Mouse (Mus musculus) G1E (cell line): ENCODE measurements at regions not wholly inside any gene's neighbourhood (a gene's known extent, or its start where the extent isn't known, plus 50 kb on each side); places are given as distances from the start of the nearest gene placed in this dataset.

Source experiments
- ATAC-seq: 2 replicates; pipeline ENCODE4 v1.8.0; 2016; ENCODE audit warnings: mild to moderate bottlenecking; ENCODE audit not compliant: insufficient number of reproducible peaks, poor library complexity, low FRiP score, severe bottlenecking; ENCODE audit errors: extremely low read depth
- DNase-seq: peaks from one replicate; pipeline ENCODE4 v3.0.0; 2012; ENCODE audit warnings: low spot score
- H3K27me3 ChIP-seq: 2 replicates; pipeline ENCODE4 v1.6.1; 2012; ENCODE audit warnings: mild to moderate bottlenecking, low read length, inconsistent platforms; ENCODE audit not compliant: insufficient read depth
- H3K36me3 ChIP-seq: replicated peaks from 2 replicates; pipeline ENCODE3; 2012; ENCODE audit warnings: mild to moderate bottlenecking, inconsistent platforms
- H3K4me1 ChIP-seq: 2 replicates; pipeline ENCODE4 v1.6.1; 2012; ENCODE audit warnings: low read depth, low read length, inconsistent platforms, mixed read lengths; ENCODE audit not compliant: insufficient read depth
- H3K4me3 ChIP-seq: 2 replicates; pipeline ENCODE4 v1.5.1; 2012; ENCODE audit warnings: low read depth, mild to moderate bottlenecking, inconsistent platforms, low read length, moderate library complexity, mixed read lengths
- H3K9me3 ChIP-seq: replicated peaks from 2 replicates; pipeline ENCODE4 v1.6.1; 2012; ENCODE audit warnings: inconsistent platforms
- CTCF ChIP-seq: IDR thresholded peaks from 2 replicates; pipeline ENCODE4 v1.5.1; 2012; ENCODE audit warnings: low read depth, low read length, inconsistent platforms, mixed read lengths
- GATA1 ChIP-seq: IDR thresholded peaks from 2 replicates; pipeline ENCODE4 v1.6.1; 2012; ENCODE audit warnings: borderline replicate concordance, low read length, inconsistent platforms, mixed read lengths
- GATA2 ChIP-seq: IDR thresholded peaks from 2 replicates; pipeline ENCODE4 v1.6.1; 2012; ENCODE audit warnings: low read depth, low read length, inconsistent platforms, borderline replicate concordance
- POLR2AphosphoS5 ChIP-seq: IDR thresholded peaks from 2 replicates; pipeline ENCODE4 v1.6.1; 2012; ENCODE audit warnings: low read depth, low read length, inconsistent platforms; ENCODE audit not compliant: insufficient replicate concordance
- TAL1 ChIP-seq: conservative IDR thresholded peaks from 2 replicates; pipeline ENCODE4 v1.6.1; 2012; ENCODE audit warnings: low read depth, low read length, inconsistent platforms, mixed read lengths

DNA sequence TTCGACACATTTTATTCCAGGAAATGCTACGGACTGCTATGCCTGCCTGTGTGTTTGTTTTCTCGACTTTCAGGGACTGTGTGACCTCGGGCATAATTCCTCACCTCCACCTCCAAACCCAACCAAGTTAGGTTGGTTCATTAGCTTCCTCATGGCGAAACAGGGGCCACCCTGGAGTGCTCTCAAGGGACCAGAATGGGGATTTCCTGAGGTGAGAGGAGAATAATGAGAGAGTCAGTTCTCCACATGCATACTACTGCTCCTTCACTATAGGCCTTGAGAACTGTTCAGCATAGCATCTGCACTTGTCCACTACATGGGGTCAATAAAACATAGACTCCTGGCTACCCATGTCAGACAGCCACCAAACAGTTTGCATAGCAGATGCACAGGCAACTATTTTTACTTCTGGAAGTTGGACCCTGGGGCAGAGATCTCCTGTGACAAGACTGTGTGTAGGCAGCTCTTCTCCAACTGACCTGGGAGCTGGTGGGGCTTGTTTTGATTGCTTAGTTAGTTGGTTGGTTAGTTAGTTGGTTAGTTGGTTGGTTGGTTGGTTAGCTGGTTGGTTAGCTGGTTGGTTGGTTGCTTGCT, 146.6 kb downstream of the Bcat1 start:
- no peak for DNase-seq
- ATAC-seq, result no peak
- H3K4me3 ChIP-seq, result no peak overlapping the region

GRCm38 (mm10) chr6:144927599-144927998, 145.8 kb upstream of the Sox5 start:
- H3K36me3 ChIP-seq, result no peaks in the 10 kb centered on the region
- no peak overlapping the region for H3K4me3 ChIP-seq
- no peak for ATAC-seq
- TF ChIP-seq GATA1 (no peak), GATA2 (no peak), TAL1 (no peak), CTCF (no peak), POLR2AphosphoS5 (no peak)
- H3K9me3 ChIP-seq, result peaks cover 65% of the 10 kb centered on the region
- DNase-seq, result no peak
- no peaks in the 10 kb centered on the region for H3K4me1 ChIP-seq
- H3K27me3 ChIP-seq, result no peaks in the 10 kb centered on the region

More for the DNA sequence above, 146.6 kb downstream of the Bcat1 start:
- no peaks in the 10 kb centered on the region for H3K36me3 ChIP-seq
- H3K9me3 ChIP-seq, result peaks cover 63% of the 10 kb centered on the region
- no peaks in the 10 kb centered on the region for H3K4me1 ChIP-seq
- TF ChIP-seq POLR2AphosphoS5, result no peak
- no peak for TF ChIP-seq GATA1
- TF ChIP-seq CTCF, result no peak
- no peaks in the 10 kb centered on the region for H3K27me3 ChIP-seq

DNA sequence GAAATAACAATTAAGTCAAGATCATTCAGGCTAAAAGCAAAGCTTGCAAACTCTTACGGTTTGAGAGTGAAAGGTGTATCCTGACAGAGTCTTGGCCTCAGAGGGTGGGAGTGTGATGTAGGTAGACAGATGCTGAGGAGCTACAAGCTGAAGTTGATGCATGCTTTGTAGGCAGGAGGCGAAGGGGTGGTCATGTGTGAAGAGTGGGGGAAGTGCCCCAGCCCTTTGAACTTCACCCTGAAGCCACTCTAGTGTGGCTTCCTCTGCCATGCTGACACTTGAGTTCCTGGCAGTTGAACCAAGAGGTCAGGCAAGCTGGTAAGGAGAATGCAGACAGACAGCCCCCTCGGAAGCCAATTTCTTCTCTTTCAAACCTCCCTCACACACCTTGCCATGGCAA, 141.0 kb upstream of the Sox5 start:
- ATAC-seq (no peak), DNase-seq (no peak)
- Histone ChIP-seq H3K36me3 (no peaks in the 10 kb centered on the region), H3K27me3 (no peaks in the 10 kb centered on the region), H3K4me1 (no peaks in the 10 kb centered on the region), H3K4me3 (no peak overlapping the region), H3K9me3 (peaks cover 72% of the 10 kb centered on the region)
- TF ChIP-seq TAL1 (no peak), GATA1 (no peak)

DNA sequence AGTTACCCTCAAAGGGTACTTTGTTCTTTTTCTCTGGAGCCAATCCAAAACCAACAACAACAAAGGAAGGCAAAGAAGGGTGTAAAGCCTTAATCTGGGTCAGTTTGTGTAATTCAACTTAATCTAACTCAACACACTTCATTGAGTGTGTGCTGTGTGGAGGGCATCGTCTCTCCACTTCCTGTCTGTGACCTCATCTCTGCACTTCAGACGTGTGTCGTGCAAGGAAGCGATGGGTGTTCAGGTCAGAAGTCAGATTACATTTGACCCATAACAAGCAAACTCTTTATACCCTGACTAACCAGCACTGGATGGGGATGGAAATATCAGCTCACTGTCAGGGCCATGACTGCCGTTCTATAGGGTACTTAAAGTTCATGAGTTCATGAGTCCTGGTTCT, 138.0 kb upstream of the Sox5 start:
- no peaks in the 10 kb centered on the region for H3K36me3 ChIP-seq
- H3K4me1 ChIP-seq, result no peaks in the 10 kb centered on the region
- no peak overlapping the region for H3K4me3 ChIP-seq
- DNase-seq (no peak), ATAC-seq (no peak)
- TF ChIP-seq POLR2AphosphoS5 (no peak), GATA1 (no peak), TAL1 (no peak), GATA2 (no peak)
- H3K9me3 ChIP-seq, result peaks cover 76% of the 10 kb centered on the region
- H3K27me3 ChIP-seq, result no peaks in the 10 kb centered on the region

DNA sequence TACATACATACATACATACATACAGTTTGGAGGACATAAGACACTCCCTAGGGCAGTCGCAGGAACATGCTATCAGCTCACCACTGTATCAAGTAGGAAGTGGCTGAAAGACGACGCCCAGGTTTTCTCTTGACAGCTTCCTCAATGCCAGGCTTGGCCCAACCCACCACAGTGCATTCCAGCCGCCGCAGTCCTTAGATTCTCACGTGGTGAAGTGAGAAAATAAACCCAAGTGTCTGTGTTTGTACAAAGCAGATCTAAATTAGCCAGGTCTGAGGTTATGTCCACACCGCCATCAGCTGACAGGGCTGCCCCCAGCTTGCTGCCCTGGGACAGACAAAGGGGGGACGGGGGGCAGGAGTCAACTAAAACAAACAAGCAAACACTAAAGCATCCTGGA, 135.4 kb upstream of the Sox5 start:
- H3K4me3 ChIP-seq, result no peak overlapping the region
- no peaks in the 10 kb centered on the region for H3K27me3 ChIP-seq
- H3K9me3 ChIP-seq, result peaks cover 69% of the 10 kb centered on the region
- no peaks in the 10 kb centered on the region for H3K36me3 ChIP-seq
- H3K4me1 ChIP-seq, result no peaks in the 10 kb centered on the region
- TF ChIP-seq GATA1 (no peak), TAL1 (no peak), GATA2 (no peak), POLR2AphosphoS5 (no peak), CTCF (no peak)
- no peak for DNase-seq
- no peak for ATAC-seq

DNA sequence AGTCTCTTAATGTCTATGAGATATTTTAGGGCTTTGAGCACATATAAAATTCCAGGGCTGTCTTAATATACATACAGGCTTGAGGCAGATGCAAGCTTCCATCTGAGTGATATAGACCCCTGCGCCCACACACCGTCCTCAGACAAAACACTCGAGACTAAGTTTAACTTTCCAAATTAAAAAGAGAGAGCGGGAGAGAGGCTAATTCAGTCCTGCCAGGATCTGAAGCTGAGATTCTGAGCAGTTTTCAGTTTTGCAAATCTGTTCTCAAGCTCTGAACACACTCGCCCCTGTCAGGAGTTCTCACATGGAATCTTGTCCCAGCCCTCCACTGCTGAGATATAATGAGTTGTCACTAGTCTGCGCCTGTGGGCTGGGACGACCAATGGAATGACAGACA, 130.0 kb upstream of the Sox5 start:
- Histone ChIP-seq H3K36me3 (no peaks in the 10 kb centered on the region), H3K9me3 (peaks cover 48% of the 10 kb centered on the region), H3K4me3 (no peak overlapping the region), H3K27me3 (no peaks in the 10 kb centered on the region), H3K4me1 (no peaks in the 10 kb centered on the region)
- ATAC-seq (no peak), DNase-seq (no peak)
- no peak for TF ChIP-seq TAL1
- TF ChIP-seq GATA1, result no peak
- no peak for TF ChIP-seq CTCF
- TF ChIP-seq POLR2AphosphoS5, result no peak

DNA sequence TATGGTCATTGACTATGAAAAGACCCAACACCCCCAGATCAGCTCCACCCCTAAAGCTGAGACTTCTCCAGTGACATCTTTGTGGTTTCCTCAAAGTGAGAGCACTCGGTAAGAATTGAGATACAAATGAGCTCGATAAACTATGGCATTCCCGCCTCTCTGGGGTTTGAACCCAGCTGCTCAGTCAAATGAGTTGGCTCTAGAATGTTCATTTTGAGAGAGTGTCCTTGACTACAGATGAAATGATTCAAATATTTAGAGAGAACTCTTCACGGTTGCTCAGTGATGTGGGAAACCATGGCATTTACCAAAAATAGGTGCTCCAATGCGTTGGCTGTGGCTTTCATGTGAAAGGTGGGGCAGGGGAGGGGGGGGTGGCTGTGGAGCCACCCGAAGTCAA, 128.6 kb upstream of the Sox5 start:
- Histone ChIP-seq H3K36me3 (no peaks in the 10 kb centered on the region), H3K27me3 (no peaks in the 10 kb centered on the region), H3K4me3 (no peak overlapping the region), H3K4me1 (no peaks in the 10 kb centered on the region), H3K9me3 (peaks cover 47% of the 10 kb centered on the region)
- no peak for DNase-seq
- TF ChIP-seq GATA2 (no peak), TAL1 (no peak), CTCF (no peak), POLR2AphosphoS5 (no peak), GATA1 (no peak)
- ATAC-seq, result no peak
